Mouse (Mus musculus) stomach, embryonic 16.5 days (tissue): ENCODE data around the gene 1190005I06Rik. TPM values are rescaled to one million over a fixed set of nuclear protein-coding genes. Genes with fewer than 3 reads are reported as not detected.

Experiments used
- ATAC-seq: fragments of 200-750 bp; cut with Nextera tagmentation; 2 replicates; pipeline ENCODE4 v1.8.0; 2017; ENCODE audit warnings: moderate number of reproducible peaks, moderate TSS enrichment; ENCODE audit not compliant: insufficient read depth, low FRiP score
- H3K27ac ChIP-seq: fragments of 300-500 bp; sonication (generic); 2 replicates; pipeline ENCODE4 v1.5.1; 2014; ENCODE audit warnings: low read length
- H3K27me3 ChIP-seq: fragments of 300-500 bp; sonication (generic); 2 replicates; pipeline ENCODE4 v1.6.1; 2014; ENCODE audit warnings: low read length, control low read depth, mixed read lengths; ENCODE audit not compliant: control insufficient read depth, insufficient read depth
- H3K36me3 ChIP-seq: fragments of 300-500 bp; sonication (generic); 2 replicates; pipeline ENCODE4 v1.6.1; 2014; ENCODE audit warnings: low read length; ENCODE audit not compliant: control insufficient read depth, insufficient read depth
- H3K4me1 ChIP-seq: fragments of 300-500 bp; sonication (generic); 2 replicates; pipeline ENCODE4 v1.6.1; 2014; ENCODE audit warnings: low read length, control low read depth, mixed read lengths; ENCODE audit not compliant: control insufficient read depth, insufficient read depth
- H3K4me2 ChIP-seq: fragments of 300-500 bp; sonication (generic); 2 replicates; pipeline ENCODE4 v1.6.1; 2014; ENCODE audit warnings: low read depth, low read length, mixed read lengths
- H3K4me3 ChIP-seq: fragments of 300-500 bp; sonication (generic); replicated peaks from 2 replicates; pipeline ENCODE4 v1.5.1; 2014; ENCODE audit warnings: mild to moderate bottlenecking, low read length
- H3K9ac ChIP-seq: fragments of 300-500 bp; sonication (generic); 2 replicates; pipeline ENCODE4 v1.6.1; 2014; ENCODE audit warnings: low read length
- H3K9me3 ChIP-seq: fragments of 300-500 bp; sonication (generic); replicated peaks from 2 replicates; pipeline ENCODE4 v1.6.1; 2016; ENCODE audit warnings: low read length, control low read depth; ENCODE audit not compliant: control insufficient read depth
- WGBS: fragments of 180-500 bp; shearing (Covaris S2); extraction: QIAGEN DNeasy Blood & Tissue Kit; methylation state at CpG from one replicate; pipeline ENCODE4 v1.1.7; 2014; 5-methylcytosine and 5-hydroxymethylcytosine counted together
- polyA plus RNA-seq: library from polyadenylated mRNA; unstranded; fragments of >200 nt; fragmentation: Nextera tagmentation; extraction: Ambion mirVana; gene quantifications from 2 replicates; pipeline ENCODE4 v1.2.1, GENCODE M21; 2015

1190005I06Rik gene
- polyA plus RNA-seq, 1 experiment from 2014 or later: 3.4 TPM

GRCm38 (mm10) chr8:120559654-120560053, 87.8 kb downstream of the 1190005I06Rik start:
- no peaks in the 10 kb centered on the region for H3K36me3 ChIP-seq
- peaks cover 44% of the 10 kb centered on the region for H3K4me1 ChIP-seq
- H3K27me3 ChIP-seq: no peaks in the 10 kb centered on the region
- H3K9me3 ChIP-seq: no peaks in the 10 kb centered on the region
- H3K4me2 ChIP-seq: no peak overlapping the region
- H3K27ac ChIP-seq: no peak overlapping the region
- WGBS: 60% methylated on average over 11 of the region's 11 CpGs
- H3K4me3 ChIP-seq: no peak overlapping the region
- ATAC-seq: no peak
- H3K9ac ChIP-seq: no peak overlapping the region

Other genes starting within 250 kb of the 1190005I06Rik start
- 76.4 and 76.5 TPM in 2 replicates for gene Gins2, start 58.3 kb downstream of the 1190005I06Rik start, polyA plus RNA-seq
- 1.9 and 2.0 TPM in 2 replicates for gene Gm27021, start 20.4 kb upstream of the 1190005I06Rik start, polyA plus RNA-seq
- gene Cox4i1, start 20.6 kb upstream of the 1190005I06Rik start, polyA plus RNA-seq: 1,110 and 1,163 TPM in 2 replicates
- gene Emc8, start 20.9 kb upstream of the 1190005I06Rik start, polyA plus RNA-seq: 215 TPM in 2 replicates
- gene Irf8, start 88.7 kb upstream of the 1190005I06Rik start, polyA plus RNA-seq: 22.3 and 25.4 TPM in 2 replicates